Mouse (Mus musculus): ENCODE measurements around the gene Tbc1d5. TPM values are rescaled to one million over a fixed set of nuclear protein-coding genes. Genes with fewer than 3 reads are reported as not detected.

Gene Tbc1d5
- total RNA-seq, 2 experiments from 2014 or later = 4.9 to 11.0 TPM

DNA sequence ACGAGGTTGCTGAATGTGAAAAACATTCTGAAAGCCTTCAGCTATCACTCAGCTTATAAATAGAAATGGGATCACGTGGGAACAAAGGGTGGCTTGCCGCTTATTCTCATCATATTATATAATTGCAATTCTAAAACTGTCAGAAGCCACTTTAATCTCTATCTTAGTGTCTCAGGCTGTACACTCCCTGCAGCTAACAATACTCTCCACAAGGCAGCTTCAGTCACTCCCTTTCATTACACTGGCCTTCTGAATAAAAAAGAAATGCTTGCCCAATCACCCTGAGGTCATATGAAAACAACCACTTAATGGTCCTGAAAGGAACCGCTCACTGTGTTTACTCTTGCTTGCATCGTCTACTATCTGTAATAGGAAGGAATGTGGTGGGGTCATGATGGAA, 418.1 kb downstream of the Tbc1d5 start:
- no peak for ATAC-seq (replicated peaks; ENCODE audit: low FRiP score, poor library complexity, severe bottlenecking)

DNA sequence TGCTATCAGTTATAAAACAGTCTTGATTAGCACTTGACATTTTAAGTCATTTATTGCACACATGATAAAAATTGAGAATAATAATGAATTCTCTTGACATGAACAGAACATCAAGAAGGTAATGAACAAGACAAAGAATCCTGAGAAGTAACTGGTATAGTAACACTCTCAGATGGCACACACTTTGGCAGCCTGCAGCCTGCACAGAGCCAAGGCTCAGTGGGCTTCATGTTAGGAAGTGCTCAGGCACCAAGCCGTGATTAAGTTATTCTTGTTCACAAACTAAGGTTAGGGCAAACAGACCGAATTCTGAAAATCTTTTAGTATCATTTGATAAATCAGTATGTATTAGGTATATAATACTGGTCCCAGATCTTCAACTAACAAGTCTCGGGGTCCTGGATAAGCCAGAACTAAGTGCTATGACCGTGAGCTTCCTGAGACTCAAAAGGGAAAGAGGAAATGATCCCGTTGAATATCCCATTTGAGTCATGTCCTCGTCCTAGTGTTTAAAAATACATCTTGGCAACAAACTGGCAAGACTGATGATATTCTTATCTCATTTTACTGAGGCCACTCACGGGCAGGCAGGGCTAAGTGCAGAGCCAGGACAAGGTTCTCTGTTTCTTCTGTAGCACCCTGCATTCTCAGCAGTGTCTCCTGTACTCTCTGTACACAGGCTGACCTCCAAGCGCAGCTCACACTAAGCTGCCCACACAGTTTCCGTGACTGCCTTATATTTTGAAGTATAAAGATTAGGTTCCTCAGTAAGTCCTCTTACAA, 425.6 kb downstream of the Tbc1d5 start:
- no peak for ATAC-seq (replicated peaks; ENCODE audit: low FRiP score, poor library complexity, severe bottlenecking)

DNA sequence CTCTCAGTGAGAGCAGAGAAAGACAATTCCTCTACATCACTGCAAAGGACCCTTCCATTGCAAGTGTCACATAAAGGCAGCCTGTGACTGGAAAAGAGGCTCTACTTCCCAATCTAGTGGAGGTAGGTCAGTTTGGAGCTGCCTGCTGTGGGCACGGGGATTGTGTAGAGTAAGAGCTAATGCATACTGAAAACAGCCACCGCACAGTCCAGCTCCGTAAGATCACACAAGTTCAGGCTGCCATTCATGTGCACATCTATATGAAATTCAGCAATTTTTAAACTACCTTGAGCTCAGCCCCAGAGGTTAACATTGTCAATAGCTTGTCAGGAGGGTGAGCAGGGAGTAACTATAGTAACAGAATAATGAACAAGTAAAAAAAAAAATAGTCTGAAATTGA, 426.4 kb downstream of the Tbc1d5 start:
- no peak for ATAC-seq (replicated peaks; ENCODE audit: low FRiP score, poor library complexity, severe bottlenecking)

DNA sequence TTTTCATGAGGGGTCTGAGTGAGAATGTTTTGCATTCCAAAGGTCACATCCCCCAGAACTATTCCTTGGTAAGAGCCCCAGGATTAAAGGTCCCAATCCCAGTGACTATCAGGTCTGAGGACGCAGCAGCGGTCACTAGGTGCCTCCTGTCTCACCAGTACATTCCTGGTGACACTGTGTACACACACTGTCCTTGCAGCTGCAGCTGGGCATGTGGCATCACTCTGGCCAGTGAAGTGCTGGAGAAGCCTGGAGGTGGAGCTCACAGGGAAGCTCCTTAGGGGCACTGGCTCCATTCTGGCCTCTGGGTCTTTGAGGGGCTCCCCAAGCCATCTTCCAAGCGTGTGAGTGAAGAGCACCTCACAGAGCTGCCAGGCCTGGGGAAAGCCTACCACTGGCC, 427.2 kb downstream of the Tbc1d5 start:
- ATAC-seq (replicated peaks; ENCODE audit: low FRiP score, poor library complexity, severe bottlenecking) = no peak

DNA sequence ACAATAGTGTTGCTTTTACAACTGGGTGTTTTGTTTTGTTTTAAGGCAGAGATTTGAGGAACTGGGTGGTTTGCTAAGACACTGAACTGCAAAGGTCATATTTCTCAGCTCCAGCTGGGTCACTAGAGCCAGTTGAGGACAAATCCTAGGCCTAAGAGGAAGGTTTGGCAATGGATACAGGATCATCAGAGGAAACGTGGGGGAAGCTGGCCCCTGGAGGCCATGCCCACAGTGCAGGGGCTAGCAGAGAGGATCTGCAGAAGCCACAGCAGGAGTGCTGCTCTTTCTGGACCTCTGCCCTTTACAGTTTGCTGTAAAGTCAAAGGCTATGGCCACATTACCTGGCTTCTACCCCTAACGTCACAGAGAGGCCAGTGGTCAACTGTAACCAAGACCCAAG, 428.3 kb downstream of the Tbc1d5 start:
- ATAC-seq (replicated peaks; ENCODE audit: low FRiP score, poor library complexity, severe bottlenecking) = no peak

DNA sequence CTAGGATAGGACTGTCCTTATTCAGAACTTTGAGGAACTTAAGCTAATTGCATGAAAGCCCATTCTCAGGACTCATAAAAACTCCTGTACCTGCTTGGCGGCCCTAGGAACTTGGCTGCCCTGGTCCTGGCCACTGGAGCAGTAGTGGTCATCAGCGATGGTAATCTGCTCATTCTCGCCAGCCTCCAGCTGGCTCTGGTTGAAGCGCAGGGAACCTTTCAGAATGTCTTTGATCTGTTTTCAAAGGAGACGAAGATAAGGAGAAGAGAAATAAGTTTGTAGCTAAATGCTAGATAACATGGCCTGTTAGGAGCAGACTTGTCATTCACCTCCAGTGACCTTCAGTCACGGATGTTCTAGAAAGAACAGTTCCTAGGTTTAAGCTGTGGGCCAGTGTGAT, 437.8 kb downstream of the Tbc1d5 start:
- no peak for ATAC-seq (replicated peaks; ENCODE audit: low FRiP score, poor library complexity, severe bottlenecking)

DNA sequence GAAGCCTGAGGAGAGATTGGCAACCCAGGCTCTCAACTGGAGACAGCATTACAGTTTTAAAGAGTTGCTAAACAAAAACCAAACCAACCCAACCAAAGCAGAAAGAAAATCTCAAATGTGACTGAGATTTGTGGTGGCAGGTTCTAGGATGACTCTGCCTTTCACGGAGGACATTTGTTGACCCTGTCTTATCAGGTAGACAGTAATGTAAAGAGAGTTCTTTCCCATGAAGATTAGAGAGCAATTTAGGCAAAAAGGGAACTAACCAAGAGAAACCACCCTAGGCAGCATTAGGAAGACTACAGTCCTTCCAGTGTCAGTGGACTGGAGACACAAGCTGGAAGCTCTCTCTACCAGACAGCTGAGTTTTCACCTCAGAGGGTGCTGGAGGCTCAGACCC, 438.3 kb downstream of the Tbc1d5 start:
- ATAC-seq (replicated peaks; ENCODE audit: low FRiP score, poor library complexity, severe bottlenecking) = no peak

DNA sequence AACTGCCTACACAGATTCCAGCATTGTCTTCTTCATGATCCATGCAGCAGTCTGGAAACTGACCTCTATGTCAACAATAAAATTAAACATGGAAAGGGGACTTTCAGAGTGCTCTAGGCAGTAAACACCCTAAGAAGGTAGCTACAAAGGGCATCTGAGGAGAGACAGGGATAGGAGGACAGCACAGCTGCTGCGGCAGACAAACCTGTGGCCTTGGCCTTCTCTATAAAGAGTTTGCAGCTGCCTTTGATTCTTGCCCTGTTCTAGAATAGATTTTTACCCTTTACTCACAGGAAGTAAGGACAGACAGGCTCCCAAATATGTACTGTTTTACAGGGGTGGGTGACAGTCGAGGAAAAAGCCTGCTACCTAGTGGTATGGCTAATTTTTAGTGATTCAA, 440.7 kb downstream of the Tbc1d5 start:
- ATAC-seq (replicated peaks; ENCODE audit: low FRiP score, poor library complexity, severe bottlenecking) = no peak

DNA sequence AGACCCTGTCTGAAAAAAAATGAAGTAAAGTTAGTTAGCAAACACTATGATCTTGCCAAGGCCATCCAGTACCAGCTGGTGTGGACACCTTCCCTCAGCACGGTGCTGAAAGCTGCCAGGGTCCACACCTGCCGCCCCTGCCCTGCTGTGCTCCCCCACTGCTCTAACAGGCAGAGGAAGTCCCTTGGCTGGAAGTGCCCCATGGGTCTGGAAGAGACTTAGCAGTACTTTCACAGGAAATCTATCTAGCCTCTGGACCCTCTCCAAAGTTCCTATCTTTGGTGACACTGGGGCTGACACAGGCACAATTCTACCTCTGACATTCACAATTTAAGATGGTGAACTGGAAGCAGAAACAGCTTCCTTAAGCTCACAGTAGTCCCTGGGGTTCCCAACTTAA, 442.1 kb downstream of the Tbc1d5 start:
- no peak for ATAC-seq (replicated peaks; ENCODE audit: low FRiP score, poor library complexity, severe bottlenecking)

DNA sequence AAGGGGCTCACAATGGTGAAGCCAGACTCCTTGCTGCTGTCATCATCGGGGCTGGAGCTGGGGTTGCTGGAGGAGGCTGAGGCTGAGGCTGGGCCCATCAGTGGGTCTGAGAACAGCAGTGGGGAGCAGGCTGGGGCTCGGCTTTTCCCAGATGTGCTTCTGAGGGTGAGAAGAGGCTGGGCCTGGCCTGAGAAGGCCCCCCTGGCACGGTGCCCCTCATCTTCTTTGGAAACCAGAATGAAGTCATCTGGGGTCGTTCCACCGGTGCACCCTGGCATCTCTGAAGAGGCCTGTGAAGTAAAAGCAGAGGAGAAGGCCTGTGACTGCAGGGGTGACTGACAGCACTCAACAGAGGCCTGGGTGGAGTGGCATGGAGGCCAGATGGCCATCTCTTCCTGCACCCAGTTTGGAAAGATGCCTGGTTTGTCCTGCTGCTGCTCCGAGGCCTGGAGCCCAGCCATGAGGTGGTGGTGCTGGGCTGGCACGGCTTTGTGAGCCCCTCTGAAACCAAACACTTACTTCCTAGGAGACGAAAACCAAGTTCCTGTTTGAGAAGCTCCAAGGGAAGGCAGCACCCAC, 443.1 kb downstream of the Tbc1d5 start:
- no peak for ATAC-seq (replicated peaks; ENCODE audit: low FRiP score, poor library complexity, severe bottlenecking)

DNA sequence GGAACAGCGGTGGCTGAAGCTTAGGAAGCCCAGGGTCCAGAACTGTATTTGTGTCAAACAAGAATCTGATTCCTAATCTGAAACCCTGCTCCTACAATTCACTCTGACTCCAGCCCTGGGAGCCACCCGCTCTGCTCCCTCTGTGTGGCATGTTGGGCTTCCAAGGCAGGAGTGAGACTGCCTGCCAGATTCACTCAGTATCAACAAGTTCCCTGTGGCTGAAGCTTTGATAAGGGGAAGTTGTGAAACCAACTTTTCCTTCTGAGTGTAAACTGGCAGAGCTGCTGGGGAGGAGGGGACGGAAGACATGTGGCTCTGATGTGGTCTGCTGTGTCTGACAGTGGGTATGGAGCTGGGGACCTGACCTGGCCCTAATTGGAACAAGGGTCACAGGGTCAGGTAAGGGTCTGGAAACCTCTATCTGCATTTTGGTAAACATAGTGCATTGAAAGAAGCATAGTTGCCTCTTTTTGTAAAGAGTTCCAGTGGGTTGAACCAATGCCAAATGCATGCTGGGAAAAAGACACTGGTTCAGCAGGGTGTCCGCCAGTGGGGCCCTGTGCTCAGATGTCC, 443.7 kb downstream of the Tbc1d5 start:
- ATAC-seq (replicated peaks; ENCODE audit: low FRiP score, poor library complexity, severe bottlenecking) = no peak

DNA sequence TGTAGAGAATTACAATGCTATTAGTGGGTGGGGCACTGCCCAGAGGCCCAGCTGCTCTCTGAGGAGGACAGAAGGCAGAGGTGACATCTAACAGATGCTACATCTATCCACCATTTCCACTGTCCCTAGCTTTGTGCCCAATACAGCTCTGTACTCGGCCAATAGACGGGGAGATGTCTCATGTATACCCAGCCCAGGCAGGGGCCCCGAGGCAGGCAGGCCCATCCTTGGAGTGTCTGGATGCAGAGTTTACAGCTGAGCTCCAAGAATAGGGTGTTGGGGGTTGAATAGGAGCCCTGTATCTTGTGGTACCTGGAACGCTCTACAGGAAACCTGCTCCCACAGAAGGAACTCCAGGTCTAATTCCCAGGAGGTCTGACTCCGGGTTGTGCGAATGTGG, 444.4 kb downstream of the Tbc1d5 start:
- no peak for ATAC-seq (replicated peaks; ENCODE audit: low FRiP score, poor library complexity, severe bottlenecking)

DNA sequence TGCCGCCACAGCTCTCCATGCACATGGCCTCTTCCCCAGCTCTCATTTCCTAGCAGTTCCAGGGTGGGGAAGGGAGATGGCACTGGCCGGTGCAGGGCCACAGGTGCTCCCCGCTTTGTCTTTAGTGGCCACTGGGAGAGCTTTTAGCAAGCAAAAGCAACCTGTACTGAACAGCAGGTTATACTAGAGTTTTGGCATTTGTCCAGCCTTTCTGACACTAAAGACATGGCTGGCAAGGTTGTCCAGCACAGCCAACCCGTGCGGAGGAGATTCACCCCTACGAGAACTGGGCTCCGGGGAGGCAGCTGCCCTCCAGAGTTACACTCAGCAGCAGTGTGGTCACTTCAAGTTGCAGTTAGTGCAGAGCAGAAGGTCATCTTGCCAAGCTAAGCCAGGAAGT, 445.8 kb downstream of the Tbc1d5 start:
- ATAC-seq (replicated peaks; ENCODE audit: low FRiP score, poor library complexity, severe bottlenecking) = no peak

DNA sequence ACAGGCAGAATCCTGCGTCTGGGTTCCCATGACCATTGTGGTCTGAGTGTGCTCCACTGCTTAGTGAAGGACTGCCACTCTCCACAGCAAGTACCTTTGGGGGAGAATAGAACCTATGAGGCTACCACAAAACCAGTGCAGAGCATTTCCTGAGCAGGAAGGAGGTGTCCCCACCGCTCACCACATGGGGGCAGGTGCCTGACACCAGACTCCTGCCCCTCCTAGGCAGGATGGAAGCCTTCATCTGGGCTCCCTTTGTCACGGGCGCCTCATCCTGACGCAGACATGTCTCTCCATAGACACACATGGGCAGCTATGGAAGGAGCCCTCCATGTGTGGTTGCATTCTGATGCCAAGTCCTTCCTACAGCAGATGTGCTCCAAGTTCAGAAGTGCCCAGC, 447.3 kb downstream of the Tbc1d5 start:
- ATAC-seq (replicated peaks; ENCODE audit: low FRiP score, poor library complexity, severe bottlenecking) = no peak

DNA sequence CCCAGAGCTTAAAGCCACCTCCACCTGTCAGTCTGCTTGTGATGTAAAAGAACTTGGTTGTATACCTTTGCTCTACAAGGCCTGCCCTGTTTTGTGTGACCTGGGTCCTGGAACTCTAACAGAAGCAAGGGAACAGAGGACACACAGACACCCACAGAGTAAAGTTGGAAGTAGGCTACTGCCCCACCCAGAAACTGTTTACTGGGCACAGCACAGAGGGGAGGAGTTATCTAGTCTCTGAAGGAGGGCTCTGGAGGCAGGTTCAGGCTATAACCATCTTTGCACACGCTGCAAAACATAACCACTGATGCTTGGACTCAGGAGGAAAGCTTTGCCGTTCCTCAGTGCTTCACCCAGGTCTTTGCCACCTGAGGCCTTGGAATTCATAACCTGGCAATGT, 448.3 kb downstream of the Tbc1d5 start:
- peak; percentile 77 for ATAC-seq (replicated peaks; ENCODE audit: low FRiP score, poor library complexity, severe bottlenecking)

DNA sequence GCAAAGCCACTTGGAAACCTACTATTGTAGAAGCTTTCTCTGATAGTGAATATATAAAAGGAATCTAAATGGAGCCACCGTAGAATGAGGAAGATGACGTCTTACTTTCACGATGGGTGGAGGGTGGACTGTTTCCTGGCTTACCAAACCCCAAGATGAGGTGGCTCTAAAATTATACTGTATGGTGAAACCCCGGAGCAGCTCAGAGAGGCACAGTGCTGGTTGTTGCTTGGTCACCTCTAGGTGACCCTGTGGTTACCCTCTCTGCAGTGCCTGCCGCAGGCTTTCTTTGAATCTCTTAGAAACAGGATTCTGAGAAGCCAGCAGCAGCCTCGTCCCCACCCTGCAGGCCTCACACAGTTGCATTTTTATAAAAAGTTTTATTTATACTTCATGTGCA, 449.6 kb downstream of the Tbc1d5 start:
- ATAC-seq (replicated peaks; ENCODE audit: low FRiP score, poor library complexity, severe bottlenecking) = no peak

DNA sequence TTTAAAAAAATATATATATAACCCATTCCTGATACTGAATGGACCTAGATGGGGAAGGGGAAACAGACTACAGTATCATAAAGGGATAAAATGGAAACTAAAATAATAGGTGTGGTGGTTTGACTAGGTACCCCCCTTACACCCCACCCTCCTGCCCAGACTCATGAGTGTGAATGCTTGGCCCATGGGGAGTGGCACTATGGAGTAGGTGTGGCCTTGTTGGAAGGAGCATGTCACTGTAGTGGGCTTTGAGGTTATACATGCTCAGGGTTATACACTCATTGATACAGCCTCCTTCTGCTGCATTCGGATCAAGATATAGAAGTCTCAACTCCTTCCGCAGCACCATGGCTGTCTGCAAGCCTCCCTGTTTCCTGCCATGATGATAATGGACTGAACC, 450.1 kb downstream of the Tbc1d5 start:
- ATAC-seq (replicated peaks; ENCODE audit: low FRiP score, poor library complexity, severe bottlenecking) = no peak

DNA sequence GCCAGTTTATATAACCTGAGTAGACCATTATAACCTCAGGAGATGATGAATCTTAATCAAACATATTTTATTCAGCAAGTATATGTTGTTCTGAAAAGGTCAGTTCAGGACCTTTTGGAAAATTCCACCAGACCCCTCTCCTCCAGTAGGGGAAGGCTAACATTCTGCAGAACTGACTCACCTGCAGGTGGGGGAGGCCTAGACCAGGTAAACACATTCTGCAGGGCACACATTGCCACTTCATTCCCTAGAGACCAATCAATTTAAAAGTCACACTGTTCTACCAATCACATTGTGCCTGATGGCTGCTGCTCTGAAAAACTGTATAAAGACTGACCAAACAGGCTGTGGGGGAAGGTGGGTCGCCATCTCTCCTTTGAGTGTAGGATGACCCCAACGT, 452.9 kb downstream of the Tbc1d5 start:
- ATAC-seq (replicated peaks; ENCODE audit: low FRiP score, poor library complexity, severe bottlenecking) = no peak

DNA sequence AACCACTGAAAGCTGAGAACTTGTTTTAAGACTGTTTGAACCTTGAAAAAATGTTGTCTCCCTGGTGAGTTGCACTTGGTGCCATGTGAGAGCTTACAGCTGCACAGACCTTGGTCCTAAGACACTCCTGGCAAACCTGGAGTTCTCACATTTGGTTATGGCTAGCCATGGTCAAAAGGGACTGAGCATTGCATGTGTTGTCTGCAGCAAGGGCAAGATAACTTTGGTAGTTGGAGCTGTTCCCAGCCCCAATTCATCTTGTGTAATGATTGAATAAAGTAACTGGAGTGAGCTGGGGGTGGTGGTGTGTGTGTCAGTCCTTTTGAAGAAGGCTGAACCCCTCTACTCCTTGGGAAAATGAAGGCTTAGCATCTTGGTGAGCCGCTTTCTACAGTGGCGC, 454.8 kb downstream of the Tbc1d5 start:
- ATAC-seq (replicated peaks; ENCODE audit: low FRiP score, poor library complexity, severe bottlenecking) = no peak

DNA sequence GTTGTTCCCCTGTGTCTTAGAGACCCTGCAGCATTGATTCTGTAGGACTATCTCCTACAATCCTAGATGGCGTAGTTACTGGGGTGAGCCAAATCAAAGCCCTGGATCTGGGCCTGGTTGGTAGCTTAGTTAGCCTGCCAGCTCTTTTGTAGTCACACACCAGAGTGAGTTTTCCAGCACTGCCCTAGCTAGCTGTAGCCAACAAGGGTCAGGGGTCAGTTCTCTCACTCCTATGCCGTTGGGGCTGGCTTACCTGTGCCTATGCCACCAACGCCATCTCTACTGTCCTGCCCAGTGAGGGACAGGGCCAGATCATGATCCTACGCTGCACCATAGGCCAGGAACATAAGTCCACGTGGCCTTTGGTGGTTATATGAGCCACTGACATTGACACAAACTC, 461.6 kb downstream of the Tbc1d5 start:
- ATAC-seq (replicated peaks; ENCODE audit: low FRiP score, poor library complexity, severe bottlenecking) = no peak

DNA sequence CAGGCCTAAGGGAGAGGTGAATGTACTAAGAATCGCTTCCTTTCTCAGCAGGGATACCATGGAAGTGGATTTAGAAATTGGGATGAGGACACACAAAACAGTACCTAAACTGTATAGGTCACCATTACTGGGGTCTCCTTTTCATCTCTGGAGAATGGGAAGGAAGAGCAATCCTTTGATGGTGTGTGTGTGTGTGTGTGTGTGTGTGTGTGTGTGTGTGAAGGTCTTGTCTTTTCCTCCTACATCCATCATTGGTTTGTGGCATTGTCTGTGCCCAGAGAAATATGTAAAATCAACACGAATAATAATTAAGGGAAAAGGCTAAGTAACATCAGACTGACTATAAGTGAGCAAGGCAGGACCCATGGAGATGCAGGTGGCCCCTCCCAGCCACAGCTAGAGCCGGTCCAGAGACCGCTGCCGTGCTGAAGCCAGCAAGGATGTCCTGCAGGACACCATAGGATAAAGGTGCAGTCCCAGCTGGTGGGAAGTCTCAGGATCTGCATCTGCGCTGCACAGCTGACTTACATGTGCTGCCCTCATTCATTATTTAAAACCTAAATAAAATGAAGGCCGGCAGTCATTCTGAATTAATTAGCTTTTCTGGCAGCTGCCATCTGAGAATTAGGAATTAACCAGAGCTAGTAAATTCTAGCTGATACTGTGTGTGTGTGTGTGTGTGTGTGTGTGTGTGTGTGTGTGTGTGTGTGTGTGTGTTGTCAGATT, 468.5 kb downstream of the Tbc1d5 start:
- no peak for ATAC-seq (replicated peaks; ENCODE audit: low FRiP score, poor library complexity, severe bottlenecking)
